ENCODE assay signal across 9 mouse cellular contexts in genomic region chr1:142982994-142983393, GRCm38 (mm10).
"Had no signal": no experiment of that assay in that cellular context is flagged by ENCODE, and none has a peak within 500 bp of the region (broad histone marks: within the 10 kb centered on the region; RNA-seq: fewer than 3 reads in every experiment).

No protein-coding gene starts in this region.

- ATAC-seq: midbrain, embryonic 16.5 days had no signal

- DNase-seq: lung, adult 18-20 months; lung, postnatal 10 days; lung, postnatal 4 days; midbrain, embryonic 14.5 days; right cerebral cortex, postnatal 25 days; thymus, adult 18-20 months; thymus, postnatal 14 days; thymus, postnatal 36 days had no signal
